ENCODE assay signal across 11 mouse cellular contexts in the genomic region with DNA sequence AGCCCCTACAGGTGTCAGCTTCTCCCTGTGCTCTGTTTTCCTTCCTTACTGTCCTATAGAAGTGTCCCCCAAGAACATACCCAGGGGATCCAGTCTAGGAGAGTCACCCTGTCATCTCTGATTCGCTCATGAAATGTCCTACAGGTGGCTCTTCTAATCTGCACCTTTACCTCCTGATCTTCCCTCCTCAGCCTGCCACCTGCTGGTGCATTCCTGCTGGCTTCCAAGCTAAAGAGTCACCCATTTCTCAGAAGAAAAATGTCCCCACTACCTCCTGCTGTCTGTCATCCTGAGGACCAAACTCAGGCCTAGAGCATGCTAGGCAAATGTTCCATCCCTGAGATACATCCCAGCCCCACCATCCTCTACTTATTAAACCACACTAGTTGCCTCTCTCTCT.
DNase-seq lines count a peak whose midpoint lies in the region; ATAC-seq and TF ChIP-seq lines count a peak whose summit lies in the region.
"Had no signal": no experiment of that assay in that cellular context is flagged by ENCODE, and none has a peak within 500 bp of the region (broad histone marks: within the 10 kb centered on the region; RNA-seq: fewer than 3 reads in every experiment).

No protein-coding gene starts in this region.

- in situ Hi-C loops in Patski (cut with MboI; ENCODE audit: low pct_unique_long_range_greater_than_20kb) = no loop called here

- no peaks in the 10 kb centered on the region for H3K36me3 ChIP-seq in liver, adult 2 months (ENCODE audit: control insufficient read depth, insufficient read depth, low read length)
- H3K36me3 ChIP-seq in liver, embryonic 12.5 days = no peaks in the 10 kb centered on the region
- no peaks in the 10 kb centered on the region for H3K36me3 ChIP-seq in stomach, postnatal 0 days (ENCODE audit: control insufficient read depth, insufficient read depth, low read length)
- H3K36me3 ChIP-seq: liver, embryonic 15.5 days had no signal

- H3K9ac ChIP-seq in liver, adult 2 months (ENCODE audit: low read depth, low read length) = no peak overlapping the region
- H3K9ac ChIP-seq in liver, embryonic 12.5 days = no peak overlapping the region
- H3K9ac ChIP-seq in stomach, postnatal 0 days (ENCODE audit: low read length) = no peak overlapping the region
- H3K9ac ChIP-seq: liver, embryonic 15.5 days had no signal

- no peaks in the 10 kb centered on the region for H3K79me2 ChIP-seq in liver, adult 2 months (ENCODE audit: control insufficient read depth, insufficient read depth, low read length)

- peak; percentile 13 for DNase-seq in liver, adult 2 months (ENCODE audit: extremely low read depth, low read depth, low spot score)
- DNase-seq in Patski (ENCODE audit: low read depth, low spot score) = no peak
- DNase-seq in kidney, postnatal 10 days = peak; percentile 20
- peak; percentile 57 for DNase-seq in stomach, postnatal 0 days (ENCODE audit: low spot score)
- DNase-seq in spleen, postnatal 4 days (ENCODE audit: low spot score in 2 of 2) = no peak
- no peak for DNase-seq in cerebellum, adult 11 months
- DNase-seq: gastrocnemius, postnatal 14 days; heart, postnatal 10 days had no signal

- 59% methylated on average over 1 of the region's 1 CpGs for WGBS in liver, adult 2 months
- 38% methylated on average over 1 of the region's 1 CpGs for WGBS in liver, embryonic 12.5 days (ENCODE audit: insufficient replicate concordance)
- 55% methylated on average over 1 of the region's 1 CpGs for WGBS in stomach, postnatal 0 days

- POLR2A ChIA-PET in Patski (lab: Charles Lee) = no interaction called here

- ATAC-seq in liver, embryonic 12.5 days = no peak
- ATAC-seq in Patski = no peak
- no peak for ATAC-seq in stomach, postnatal 0 days (ENCODE audit: low FRiP score, low TSS enrichment)
- ATAC-seq: inflammation-experienced regulatory T-cells, adult 6 months had no signal

- CTCF ChIA-PET in Patski (lab: Charles Lee) = interaction anchor here (1.1 to 1.5 kb wide), 2 partner anchors 12 to 387 kb away, joined by 4 read pairs; no protein-coding TSS in a partner anchor

- H3K4me1 ChIP-seq in liver, adult 2 months (ENCODE audit: control insufficient read depth, insufficient read depth, low read length) = no peaks in the 10 kb centered on the region
- H3K4me1 ChIP-seq in liver, embryonic 12.5 days = no peaks in the 10 kb centered on the region
- no peaks in the 10 kb centered on the region for H3K4me1 ChIP-seq in stomach, postnatal 0 days (replicated peaks; ENCODE audit: control insufficient read depth, insufficient read depth)
- H3K4me1 ChIP-seq: liver, embryonic 15.5 days had no signal

- H3K9me3 ChIP-seq in liver, embryonic 12.5 days (replicated peaks) = no peaks in the 10 kb centered on the region; the same call in 1 of the 2 replicates
- no peaks in the 10 kb centered on the region for H3K9me3 ChIP-seq in stomach, postnatal 0 days (ENCODE audit: control insufficient read depth, low read length)
- H3K9me3 ChIP-seq: liver, embryonic 15.5 days had no signal

- TF ChIP-seq POLR2A in liver, adult 2 months (IDR thresholded peaks at IDR 0.05; ENCODE audit: extremely low read depth, insufficient read depth, low read length) = no peak

- H3K4me2 ChIP-seq in liver, embryonic 12.5 days = no peak overlapping the region
- H3K4me2 ChIP-seq in stomach, postnatal 0 days (replicated peaks; ENCODE audit: low read depth) = no peak overlapping the region
- H3K4me2 ChIP-seq: liver, embryonic 15.5 days had no signal

- TF ChIP-seq EP300 in stomach, postnatal 0 days (optimal IDR thresholded peaks at IDR 0.05) = no peak

- no peaks in the 10 kb centered on the region for H3K27me3 ChIP-seq in liver, adult 2 months (ENCODE audit: control insufficient read depth, insufficient read depth, low read length)
- H3K27me3 ChIP-seq in liver, embryonic 12.5 days (replicated peaks) = no peaks in the 10 kb centered on the region
- peaks cover 11% of the 10 kb centered on the region for H3K27me3 ChIP-seq in Patski
- H3K27me3 ChIP-seq in stomach, postnatal 0 days (ENCODE audit: control insufficient read depth, insufficient read depth, low read length) = no peaks in the 10 kb centered on the region
- H3K27me3 ChIP-seq: liver, embryonic 15.5 days had no signal

- H3K27ac ChIP-seq in liver, adult 2 months (replicated peaks; ENCODE audit: insufficient read depth, low read depth, low read length) = no peak overlapping the region
- no peak overlapping the region for H3K27ac ChIP-seq in liver, embryonic 12.5 days
- H3K27ac ChIP-seq in stomach, postnatal 0 days (replicated peaks) = no peak overlapping the region
- H3K27ac ChIP-seq: liver, embryonic 15.5 days had no signal

- H3K4me3 ChIP-seq in liver, adult 2 months (ENCODE audit: insufficient read depth, low read depth, low read length) = no peak overlapping the region
- H3K4me3 ChIP-seq in liver, embryonic 12.5 days = no peak overlapping the region
- no peak overlapping the region for H3K4me3 ChIP-seq in stomach, postnatal 0 days (ENCODE audit: low read depth, low read length)
- H3K4me3 ChIP-seq: liver, embryonic 15.5 days had no signal

- TF ChIP-seq CTCF in liver, adult 2 months (IDR thresholded peaks at IDR 0.05; ENCODE audit: low read depth, low read length) = peak; percentile 52; the same call in 1 of the 2 replicates
- TF ChIP-seq CTCF in Patski (IDR thresholded peaks at IDR 0.05) = peak; percentile 34
- TF ChIP-seq CTCF in stomach, postnatal 0 days (IDR thresholded peaks at IDR 0.05; ENCODE audit: low read depth) = peak; percentile 71

Comparison
In these comparisons a context has a peak if more than half of its experiments do, and no peak if none do; other contexts are left out.
1. DNase-seq: peak in liver, adult 2 months (single experiment), kidney, postnatal 10 days (single experiment) and stomach, postnatal 0 days (single experiment); none in Patski (single experiment), spleen, postnatal 4 days (0 of 2) and cerebellum, adult 11 months (single experiment).
2. Peak in every context shown above with its lines, with median percentiles within 50 percentile points of each other: CTCF ChIP-seq.